ENCODE assay signal across 11 mouse cellular contexts in the genomic region with DNA sequence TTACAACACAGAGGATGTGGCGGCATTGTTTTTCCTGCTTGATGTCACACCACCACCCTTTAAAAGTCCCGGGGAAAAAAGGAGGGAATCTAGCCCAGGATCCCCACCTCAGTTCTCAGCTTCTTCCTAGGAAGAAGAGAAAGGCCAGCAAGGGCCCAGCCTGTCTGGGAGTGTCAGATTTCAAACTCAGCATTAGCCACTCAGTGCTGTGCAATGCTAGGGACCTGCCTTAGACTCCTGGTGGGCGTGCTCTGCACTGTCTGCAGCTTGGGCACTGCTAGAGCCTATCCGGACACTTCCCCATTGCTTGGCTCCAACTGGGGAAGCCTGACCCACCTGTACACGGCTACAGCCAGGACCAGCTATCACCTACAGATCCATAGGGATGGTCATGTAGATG. TPM values are rescaled to one million over a fixed set of nuclear protein-coding genes. Genes with fewer than 3 reads are reported as not detected.
DNase-seq lines count a peak whose midpoint lies in the region; ATAC-seq and TF ChIP-seq lines count a peak whose summit lies in the region.
"Had no signal": no experiment of that assay in that cellular context is flagged by ENCODE, and none has a peak within 500 bp of the region (broad histone marks: within the 10 kb centered on the region; RNA-seq: fewer than 3 reads in every experiment).

A gene (plus strand): TSS at position 86 of the 400 bp plus-strand sequence.

- peak within 1 kb of the TSS; percentile 27; the same call in 1 of the 2 replicates for H3K9ac ChIP-seq in heart, embryonic 14.5 days (ENCODE audit: low read length)
- H3K9ac ChIP-seq in embryonic facial prominence, embryonic 11.5 days (replicated peaks; ENCODE audit: low read length): peak within 1 kb of the TSS; percentile 30
- H3K9ac ChIP-seq: neural tube, embryonic 13.5 days had no signal

- DNase-seq in heart, adult 9 months (ENCODE audit: low spot score in 2 of 2): no peak
- peak; percentile 8 for DNase-seq in lung, postnatal 10 days
- DNase-seq in lung, adult 2 months: no peak
- DNase-seq in embryonic facial prominence, embryonic 11.5 days (ENCODE audit: low spot score): peak; percentile 83
- peak; percentile 16 for DNase-seq in mesoderm, embryonic 11.5 days (ENCODE audit: low read depth, low spot score)
- no peak for DNase-seq in spleen, postnatal 14 days (ENCODE audit: low spot score in 2 of 2)
- no peak for DNase-seq in right cerebral cortex, postnatal 14 days
- DNase-seq: adrenal gland, postnatal 25 days had no signal

- WGBS in heart, embryonic 14.5 days: 14% methylated on average over 5 of the region's 5 CpGs
- 10% methylated on average over 5 of the region's 5 CpGs for WGBS in lung, adult 2 months
- 6% methylated on average over 5 of the region's 5 CpGs for WGBS in embryonic facial prominence, embryonic 11.5 days

- no peak within 1 kb of the TSS for H3K27ac ChIP-seq in heart, embryonic 14.5 days (replicated peaks in 1 of 2; ENCODE audit: control insufficient read depth in 1 of 2, insufficient read depth in 1 of 2, low read depth in 2 of 2, low read length in 2 of 2)
- no peak within 1 kb of the TSS for H3K27ac ChIP-seq in embryonic facial prominence, embryonic 11.5 days (replicated peaks; ENCODE audit: low read depth, low read length)
- H3K27ac ChIP-seq: neural tube, embryonic 13.5 days had no signal

- no peaks in the 10 kb centered on the region for H3K36me3 ChIP-seq in heart, embryonic 14.5 days (ENCODE audit: control insufficient read depth, insufficient read depth, low read length)
- H3K36me3 ChIP-seq in embryonic facial prominence, embryonic 11.5 days (replicated peaks; ENCODE audit: control insufficient read depth, insufficient read depth, low read depth, low read length): no peaks in the 10 kb centered on the region
- H3K36me3 ChIP-seq: neural tube, embryonic 13.5 days had no signal

- peak; percentile 76 for ATAC-seq in heart, embryonic 14.5 days (ENCODE audit: insufficient number of reproducible peaks, insufficient read depth, low FRiP score, low read depth)
- ATAC-seq in embryonic facial prominence, embryonic 11.5 days (replicated peaks; ENCODE audit: insufficient number of reproducible peaks, low FRiP score, low TSS enrichment, low read depth): peak; percentile 98

- peak within 1 kb of the TSS; percentile 27 for H3K4me2 ChIP-seq in heart, embryonic 14.5 days (ENCODE audit: low read length)
- peak within 1 kb of the TSS; percentile 1; the same call in 1 of the 2 replicates for H3K4me2 ChIP-seq in embryonic facial prominence, embryonic 11.5 days (ENCODE audit: low read depth, low read length)
- H3K4me2 ChIP-seq: neural tube, embryonic 13.5 days had no signal

- H3K4me3 ChIP-seq in heart, embryonic 14.5 days (ENCODE audit: control insufficient read depth in 1 of 2, insufficient read depth in 1 of 2, low read depth in 1 of 2, low read length in 2 of 2): no peak within 1 kb of the TSS
- no peak within 1 kb of the TSS for H3K4me3 ChIP-seq in lung, adult 2 months (replicated peaks; ENCODE audit: extremely low read depth, low read depth, low read length)
- no peak within 1 kb of the TSS for H3K4me3 ChIP-seq in embryonic facial prominence, embryonic 11.5 days (ENCODE audit: low read depth, low read length)
- H3K4me3 ChIP-seq: neural tube, embryonic 13.5 days had no signal

- H3K4me1 ChIP-seq in heart, embryonic 14.5 days (ENCODE audit: control insufficient read depth in 2 of 2, insufficient read depth in 2 of 2, low read length in 2 of 2): peaks cover 10 to 13% of the 10 kb centered on the region in 2 experiments; a peak in 3 of 4 replicates
- H3K4me1 ChIP-seq in lung, adult 2 months (ENCODE audit: control insufficient read depth, insufficient read depth, low read length): no peaks in the 10 kb centered on the region
- no peaks in the 10 kb centered on the region for H3K4me1 ChIP-seq in embryonic facial prominence, embryonic 11.5 days (ENCODE audit: control insufficient read depth, insufficient read depth, low read length)
- H3K4me1 ChIP-seq: neural tube, embryonic 13.5 days had no signal

- no peak for TF ChIP-seq POLR2A in lung, adult 2 months (IDR thresholded peaks at IDR 0.05; ENCODE audit: borderline replicate concordance, extremely low read depth, low read depth, low read length)

- no peaks in the 10 kb centered on the region for H3K27me3 ChIP-seq in heart, embryonic 14.5 days (ENCODE audit: control insufficient read depth, insufficient read depth, low read length)
- no peaks in the 10 kb centered on the region for H3K27me3 ChIP-seq in embryonic facial prominence, embryonic 11.5 days (ENCODE audit: control insufficient read depth, insufficient read depth, low read length)
- H3K27me3 ChIP-seq: neural tube, embryonic 13.5 days had no signal

- no peaks in the 10 kb centered on the region for H3K9me3 ChIP-seq in heart, embryonic 14.5 days (ENCODE audit: control insufficient read depth, low read length)
- H3K9me3 ChIP-seq in embryonic facial prominence, embryonic 11.5 days (replicated peaks; ENCODE audit: control insufficient read depth, low read length): no peaks in the 10 kb centered on the region
- H3K9me3 ChIP-seq: neural tube, embryonic 13.5 days had no signal

- TF ChIP-seq CTCF in lung, adult 2 months (IDR thresholded peaks at IDR 0.05; ENCODE audit: insufficient read depth, low read length): no peak

RNA-seq across cellular contexts. Expression of the gene that starts here (rescaled TPM):
- 0.18 TPM in 1 of 2 replicates, not detected in the other for polyA plus RNA-seq in heart, embryonic 14.5 days (2014; fragmentation: Nextera tagmentation; extraction: Ambion mirVana)
- not detected in 2 replicates for polyA plus RNA-seq in lung, adult 2 months (2012; rRNA removed)
- polyA plus RNA-seq in embryonic facial prominence, embryonic 11.5 days (2014; fragmentation: Nextera tagmentation; extraction: Ambion mirVana): not detected in 2 replicates
- polyA plus RNA-seq: liver, adult 2 months; neural tube, embryonic 13.5 days had no signal

Comparison
In these comparisons a context has a peak if more than half of its experiments do, and no peak if none do; other contexts are left out.
1. DNase-seq: peak in lung, postnatal 10 days (single experiment) and mesoderm, embryonic 11.5 days (single experiment); none in heart, adult 9 months (0 of 2), lung, adult 2 months (single experiment), spleen, postnatal 14 days (0 of 2) and right cerebral cortex, postnatal 14 days (single experiment).
2. Peak in ATAC-seq, H3K9ac ChIP-seq and H3K4me2 ChIP-seq in heart, embryonic 14.5 days; RNA of the gene not detected or under 1 TPM.
3. Peak in DNase-seq, ATAC-seq, H3K9ac ChIP-seq and H3K4me2 ChIP-seq in embryonic facial prominence, embryonic 11.5 days; RNA of the gene not detected or under 1 TPM.